Mouse (Mus musculus): ENCODE measurements at regions not wholly inside any gene's neighbourhood (a gene's known extent, or its start where the extent isn't known, plus 50 kb on each side); places are given as distances from the start of the nearest gene placed in this dataset.

- DNase-seq (ENCODE audit: low spot score in 2 of 2) = no peak
Measured at GRCm38 (mm10) chr8:30797341-30797740, 2631.2 kb upstream of the 5930422O12Rik start.

GRCm38 (mm10) chr8:30817028-30817427, 2611.5 kb upstream of the 5930422O12Rik start:
- DNase-seq (ENCODE audit: low spot score in 2 of 2) = no peak

- no peak for DNase-seq (ENCODE audit: low spot score in 2 of 2)
Measured at GRCm38 (mm10) chr8:30822835-30823587, 2605.5 kb upstream of the 5930422O12Rik start.

- no peak for DNase-seq (ENCODE audit: low spot score in 2 of 2)
Measured at GRCm38 (mm10) chr8:30823588-30823938, 2604.9 kb upstream of the 5930422O12Rik start.

- DNase-seq (ENCODE audit: low spot score in 2 of 2) = no peak
Measured at GRCm38 (mm10) chr8:30826021-30826420, 2602.5 kb upstream of the 5930422O12Rik start.

- no peak for DNase-seq (ENCODE audit: low spot score in 2 of 2)
Measured at GRCm38 (mm10) chr8:30838056-30838455, 2590.5 kb upstream of the 5930422O12Rik start.

GRCm38 (mm10) chr8:30840064-30840463, 2588.4 kb upstream of the 5930422O12Rik start:
- DNase-seq (ENCODE audit: low spot score in 2 of 2) = peak; percentile 53 to 86

- DNase-seq (ENCODE audit: low spot score in 2 of 2) = no peak
Measured at GRCm38 (mm10) chr8:30863017-30863416, 2565.5 kb upstream of the 5930422O12Rik start.

GRCm38 (mm10) chr8:30906044-30906695, 2522.3 kb upstream of the 5930422O12Rik start:
- DNase-seq (ENCODE audit: low spot score in 2 of 2) = no peak

GRCm38 (mm10) chr8:30913664-30914063, 2514.8 kb upstream of the 5930422O12Rik start:
- no peak for DNase-seq (ENCODE audit: low spot score in 2 of 2)

- DNase-seq (ENCODE audit: low spot score in 2 of 2) = no peak
Measured at GRCm38 (mm10) chr8:30915127-30915526, 2513.4 kb upstream of the 5930422O12Rik start.

- no peak for DNase-seq (ENCODE audit: low spot score in 2 of 2)
Measured at GRCm38 (mm10) chr8:30915601-30916171, 2512.8 kb upstream of the 5930422O12Rik start.

GRCm38 (mm10) chr8:30916184-30916751, 2512.2 kb upstream of the 5930422O12Rik start:
- DNase-seq (ENCODE audit: low spot score in 2 of 2) = no peak

- DNase-seq (ENCODE audit: low spot score in 2 of 2) = no peak
Measured at GRCm38 (mm10) chr8:30921451-30921850, 2507.1 kb upstream of the 5930422O12Rik start.

- peak in 1 of 2 experiments; percentile 64 for DNase-seq (ENCODE audit: low spot score in 2 of 2)
Measured at GRCm38 (mm10) chr8:30923301-30924159, 2505.0 kb upstream of the 5930422O12Rik start.

- no peak for DNase-seq (ENCODE audit: low spot score in 2 of 2)
Measured at GRCm38 (mm10) chr8:30924160-30924534, 2504.4 kb upstream of the 5930422O12Rik start.

- DNase-seq (ENCODE audit: low spot score in 2 of 2) = no peak
Measured at GRCm38 (mm10) chr8:30924656-30925055, 2503.9 kb upstream of the 5930422O12Rik start.

- DNase-seq (ENCODE audit: low spot score in 2 of 2) = no peak
Measured at GRCm38 (mm10) chr8:30937449-30938075, 2490.9 kb upstream of the 5930422O12Rik start.

- DNase-seq (ENCODE audit: low spot score in 2 of 2) = no peak
Measured at GRCm38 (mm10) chr8:30940901-30941300, 2487.6 kb upstream of the 5930422O12Rik start.

- DNase-seq (ENCODE audit: low spot score in 2 of 2) = no peak
Measured at GRCm38 (mm10) chr8:30941511-30942175, 2486.9 kb upstream of the 5930422O12Rik start.

Data from urinary bladder, postnatal 4 days (tissue).